Mouse (Mus musculus) CH12.LX (cell line): ENCODE data around the gene Atp1b3.

Experiments
- CTCF ChIP-seq, 2 experiments: IDR thresholded peaks in 1 of 2; conservative IDR thresholded peaks in 1 of 2; 2 replicates each; pipeline ENCODE4 v1.5.1; 2011 to 2012; ENCODE audit warnings: low read depth in 2 of 2, low read length in 2 of 2, improper control_type of control experiment in 1 of 2, inconsistent platforms in 1 of 2, mild to moderate bottlenecking in 1 of 2, moderate library complexity in 1 of 2
- EP300 ChIP-seq: IDR thresholded peaks from 2 replicates; pipeline ENCODE4 v1.6.1; 2011; ENCODE audit warnings: low read length, improper control_type of control experiment
- HCFC1 ChIP-seq: IDR thresholded peaks from 2 replicates; pipeline ENCODE4 v1.6.1; 2012; ENCODE audit warnings: low read depth, mild to moderate bottlenecking, inconsistent platforms, low read length, improper control_type of control experiment
- ZC3H11A ChIP-seq: IDR thresholded peaks from 2 replicates; pipeline ENCODE4 v1.6.1; 2012; ENCODE audit warnings: low read depth, mild to moderate bottlenecking, inconsistent platforms, low read length, improper control_type of control experiment

DNA sequence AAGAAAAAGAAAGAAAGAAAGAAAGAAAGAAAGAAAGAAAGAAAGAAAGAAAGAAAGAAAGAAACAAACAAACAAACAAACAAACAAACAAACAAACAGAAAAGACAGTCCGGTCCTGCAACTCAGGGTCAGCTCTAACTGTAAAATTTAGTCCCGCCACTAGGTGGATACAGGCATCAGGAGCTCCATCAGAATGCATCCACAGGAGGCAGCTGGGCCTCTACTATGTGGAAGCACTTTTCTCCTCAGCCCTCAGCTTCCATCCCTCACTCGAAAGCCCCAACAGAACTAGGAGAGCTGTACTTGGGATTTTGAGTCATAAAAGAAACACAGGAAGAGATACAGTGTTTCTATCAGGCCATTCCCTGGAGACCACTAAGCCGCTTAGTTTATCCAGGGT is 14.2 kb downstream of the Atp1b3 start:
- TF ChIP-seq HCFC1 (no peak), EP300 (no peak), CTCF (conservative IDR thresholded peaks at IDR 0.05 in 1 of 2, IDR thresholded peaks at IDR 0.05 in 1 of 2; ENCODE audit: low read depth in 2 of 2, low read length in 2 of 2) (peak; percentile 17 to 74; a peak in 3 of 4 replicates), ZC3H11A (no peak)
